Mouse (Mus musculus) cerebellum, adult 2 months (tissue): ENCODE results near the gene Gm42791.

ENCODE experiments used
- CTCF ChIP-seq: fragments of 200-500 bp; IDR thresholded peaks from 2 replicates; pipeline ENCODE4 v1.5.1; 2011; ENCODE audit warnings: low read depth, mild to moderate bottlenecking, control low read depth, low read length, moderate library complexity, borderline replicate concordance; ENCODE audit not compliant: insufficient read depth
- POLR2A ChIP-seq: fragments of 200-500 bp; IDR thresholded peaks from 2 replicates; pipeline ENCODE4 v1.6.1; 2011; ENCODE audit warnings: low read length, control low read depth, borderline replicate concordance; ENCODE audit not compliant: insufficient read depth

- TF ChIP-seq CTCF = no peak
- no peak for TF ChIP-seq POLR2A
Observed at GRCm38 (mm10) chr5:148969648-148970047, 25.3 kb downstream of the Gm42791 start.
